Mouse (Mus musculus): Measurements from ENCODE around the gene Gbx2. TPM values are rescaled to one million over a fixed set of nuclear protein-coding genes. Genes with fewer than 3 reads are reported as not detected.

Gbx2 gene
- polyA plus RNA-seq, 1 experiment from 2014 or later = 41.6 TPM

- DNase-seq (ENCODE audit: low spot score) = no peak
- Histone ChIP-seq H3K9me3 (ENCODE audit: control insufficient read depth, low read length) (no peaks in the 10 kb centered on the region), H3K4me3 (replicated peaks; ENCODE audit: low read length) (no peak overlapping the region), H3K36me3 (replicated peaks; ENCODE audit: control insufficient read depth, insufficient read depth) (no peaks in the 10 kb centered on the region), H3K4me1 (replicated peaks; ENCODE audit: control insufficient read depth, insufficient read depth, low read length) (peaks cover 27% of the 10 kb centered on the region), H3K4me2 (replicated peaks) (no peak overlapping the region), H3K9ac (no peak overlapping the region), H3K27me3 (ENCODE audit: control insufficient read depth, insufficient read depth, low read length) (no peaks in the 10 kb centered on the region), H3K27ac (no peak overlapping the region)
- WGBS = 44% methylated on average over 10 of the region's 10 CpGs
- ATAC-seq (ENCODE audit: low FRiP score) = peak; percentile 28; the same call in 1 of the 2 replicates
Observed at GRCm38 (mm10) chr1:89880834-89881233, 50.1 kb downstream of the Gbx2 start.

GRCm38 (mm10) chr1:89880193-89880592, 50.8 kb downstream of the Gbx2 start:
- Histone ChIP-seq H3K4me1 (replicated peaks; ENCODE audit: control insufficient read depth, insufficient read depth, low read length) (peaks cover 27% of the 10 kb centered on the region), H3K9ac (no peak overlapping the region), H3K27ac (no peak overlapping the region), H3K27me3 (ENCODE audit: control insufficient read depth, insufficient read depth, low read length) (no peaks in the 10 kb centered on the region), H3K36me3 (replicated peaks; ENCODE audit: control insufficient read depth, insufficient read depth) (no peaks in the 10 kb centered on the region), H3K9me3 (ENCODE audit: control insufficient read depth, low read length) (no peaks in the 10 kb centered on the region), H3K4me3 (replicated peaks; ENCODE audit: low read length) (no peak overlapping the region), H3K4me2 (replicated peaks) (no peak overlapping the region)
- DNase-seq (ENCODE audit: low spot score) = no peak
- no peak for ATAC-seq (ENCODE audit: low FRiP score)
- 5% methylated on average over 8 of the region's 8 CpGs for WGBS

DNA sequence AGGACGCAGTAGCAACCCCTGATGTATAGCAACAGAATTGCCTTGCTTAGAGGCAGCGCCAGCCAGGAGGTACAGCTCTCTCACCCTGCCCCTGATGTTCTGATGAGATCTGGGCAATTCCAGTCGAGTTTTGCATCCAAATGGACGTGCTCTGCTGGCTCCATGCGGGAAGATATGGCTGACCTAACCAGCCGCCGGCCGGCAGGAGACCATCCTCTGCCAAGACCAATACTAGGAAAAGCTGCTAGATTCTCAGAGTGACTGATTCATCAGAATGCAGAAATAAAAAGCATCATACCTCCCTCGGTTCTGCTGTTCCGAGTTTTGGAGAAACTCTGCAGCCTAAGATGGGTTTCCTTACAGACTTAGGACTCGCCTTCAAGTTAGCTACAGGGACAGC, 52.5 kb downstream of the Gbx2 start:
- no peak overlapping the region for H3K9ac ChIP-seq
- H3K27ac ChIP-seq = no peak overlapping the region
- no peak for ATAC-seq (ENCODE audit: low FRiP score)
- H3K4me3 ChIP-seq (replicated peaks; ENCODE audit: low read length) = no peak overlapping the region
- no peaks in the 10 kb centered on the region for H3K27me3 ChIP-seq (ENCODE audit: control insufficient read depth, insufficient read depth, low read length)
- peaks cover 27% of the 10 kb centered on the region for H3K4me1 ChIP-seq (replicated peaks; ENCODE audit: control insufficient read depth, insufficient read depth, low read length)
- no peaks in the 10 kb centered on the region for H3K36me3 ChIP-seq (replicated peaks; ENCODE audit: control insufficient read depth, insufficient read depth)
- WGBS = 65% methylated on average over 11 of the region's 11 CpGs
- H3K4me2 ChIP-seq (replicated peaks) = no peak overlapping the region
- H3K9me3 ChIP-seq (ENCODE audit: control insufficient read depth, low read length) = no peaks in the 10 kb centered on the region
- no peak for DNase-seq (ENCODE audit: low spot score)

Other genes with a start within 250 kb of the Gbx2 start
- 0.30 and 0.66 TPM in 2 replicates for gene Asb18, start 83.5 kb upstream of the Gbx2 start, polyA plus RNA-seq (2014; fragmentation: Nextera tagmentation; extraction: Ambion mirVana)
- 0.86 and 1.8 TPM in 2 replicates for gene Iqca, start 222.2 kb upstream of the Gbx2 start, polyA plus RNA-seq (2014; fragmentation: Nextera tagmentation; extraction: Ambion mirVana)

Data from hindbrain, embryonic 14.5 days (tissue).